Mouse (Mus musculus): ENCODE measurements around the gene Celf2. TPM values are rescaled to one million over a fixed set of nuclear protein-coding genes. Genes with fewer than 3 reads are reported as not detected.

Gene Celf2
- total RNA-seq, 2 experiments from 2014 or later = 424 to 432 TPM

- DNase-seq (ENCODE audit: low spot score in 2 of 2) = no peak
These were observed 805.0 kb downstream of the Celf2 start for GRCm38 (mm10) chr2:6704342-6704741.

GRCm38 (mm10) chr2:6696326-6696725 lies 813.0 kb downstream of the Celf2 start:
- no peak for DNase-seq (ENCODE audit: low spot score in 2 of 2)

- no peak for DNase-seq (ENCODE audit: low spot score in 2 of 2)
These were observed 813.9 kb downstream of the Celf2 start for GRCm38 (mm10) chr2:6695353-6695951.

GRCm38 (mm10) chr2:6689689-6690088 lies 819.7 kb downstream of the Celf2 start:
- DNase-seq (ENCODE audit: low spot score in 2 of 2) = no peak

GRCm38 (mm10) chr2:6678231-6678630 lies 831.1 kb downstream of the Celf2 start:
- DNase-seq (ENCODE audit: low spot score in 2 of 2) = no peak

GRCm38 (mm10) chr2:6677457-6677856 lies 831.9 kb downstream of the Celf2 start:
- DNase-seq (ENCODE audit: low spot score in 2 of 2) = no peak

GRCm38 (mm10) chr2:6674401-6674800 lies 835.0 kb downstream of the Celf2 start:
- no peak for DNase-seq (ENCODE audit: low spot score in 2 of 2)

GRCm38 (mm10) chr2:6673418-6673817 lies 835.9 kb downstream of the Celf2 start:
- DNase-seq (ENCODE audit: low spot score in 2 of 2) = no peak

- peak in 1 of 2 experiments; percentile 65 for DNase-seq (ENCODE audit: low spot score in 2 of 2)
These were observed 841.8 kb downstream of the Celf2 start for GRCm38 (mm10) chr2:6667611-6668010.

- DNase-seq (ENCODE audit: low spot score in 2 of 2) = no peak
These were observed 849.5 kb downstream of the Celf2 start for GRCm38 (mm10) chr2:6659834-6660233.

- DNase-seq (ENCODE audit: low spot score in 2 of 2) = peak; percentile 35 to 71
These were observed 855.6 kb downstream of the Celf2 start for GRCm38 (mm10) chr2:6653719-6654118.

GRCm38 (mm10) chr2:6651697-6652096 lies 857.7 kb downstream of the Celf2 start:
- no peak for DNase-seq (ENCODE audit: low spot score in 2 of 2)

- no peak for DNase-seq (ENCODE audit: low spot score in 2 of 2)
These were observed 860.5 kb downstream of the Celf2 start for GRCm38 (mm10) chr2:6648877-6649276.

- DNase-seq (ENCODE audit: low spot score in 2 of 2) = no peak
These were observed 862.3 kb downstream of the Celf2 start for GRCm38 (mm10) chr2:6647028-6647427.

- DNase-seq (ENCODE audit: low spot score in 2 of 2) = no peak
These were observed 863.0 kb downstream of the Celf2 start for GRCm38 (mm10) chr2:6646325-6646724.

- DNase-seq (ENCODE audit: low spot score in 2 of 2) = no peak
These were observed 867.0 kb downstream of the Celf2 start for GRCm38 (mm10) chr2:6642222-6642850.

- no peak for DNase-seq (ENCODE audit: low spot score in 2 of 2)
These were observed 870.0 kb downstream of the Celf2 start for GRCm38 (mm10) chr2:6639370-6639769.

- peak in 1 of 2 experiments; percentile 46 for DNase-seq (ENCODE audit: low spot score in 2 of 2)
These were observed 872.2 kb downstream of the Celf2 start for GRCm38 (mm10) chr2:6637147-6637546.

- no peak for DNase-seq (ENCODE audit: low spot score in 2 of 2)
These were observed 874.5 kb downstream of the Celf2 start for GRCm38 (mm10) chr2:6634899-6635298.

GRCm38 (mm10) chr2:6633115-6633514 lies 876.2 kb downstream of the Celf2 start:
- DNase-seq (ENCODE audit: low spot score in 2 of 2) = no peak

- DNase-seq (ENCODE audit: low spot score in 2 of 2) = no peak
These were observed 885.6 kb downstream of the Celf2 start for GRCm38 (mm10) chr2:6623802-6624201.

GRCm38 (mm10) chr2:6622082-6622481 lies 887.3 kb downstream of the Celf2 start:
- DNase-seq (ENCODE audit: low spot score in 2 of 2) = no peak

- DNase-seq (ENCODE audit: low spot score in 2 of 2) = no peak
These were observed 890.5 kb downstream of the Celf2 start for GRCm38 (mm10) chr2:6618856-6619255.

Data from layer of hippocampus, adult 18-20 months (tissue).